Mouse (Mus musculus) stomach, embryonic 15.5 days (tissue): Measurements from ENCODE around the gene Rfx7. TPM values are rescaled to one million over a fixed set of nuclear protein-coding genes. Genes with fewer than 3 reads are reported as not detected.
A peak's percentile ranks its signal among the peaks of the same experiment; 100 is the strongest.

Experiments used
- ATAC-seq: fragments of 200-750 bp; cut with Nextera tagmentation; 2 replicates; pipeline ENCODE4 v1.8.0; 2017; ENCODE audit warnings: low read depth, moderate number of reproducible peaks, moderate TSS enrichment; ENCODE audit not compliant: insufficient read depth, low FRiP score
- H3K27ac ChIP-seq: fragments of 300-500 bp; sonication (generic); 2 replicates; pipeline ENCODE4 v1.5.1; 2015; ENCODE audit warnings: mild to moderate bottlenecking, inconsistent platforms
- H3K27me3 ChIP-seq: fragments of 300-500 bp; sonication (generic); replicated peaks from 2 replicates; pipeline ENCODE4 v1.6.1; 2015; ENCODE audit warnings: inconsistent platforms
- H3K36me3 ChIP-seq: fragments of 300-500 bp; sonication (generic); 2 replicates; pipeline ENCODE4 v1.6.1; 2015; ENCODE audit warnings: inconsistent platforms
- H3K4me1 ChIP-seq: fragments of 300-500 bp; sonication (generic); 2 replicates; pipeline ENCODE4 v1.6.1; 2015; ENCODE audit warnings: inconsistent platforms
- H3K4me2 ChIP-seq: fragments of 300-500 bp; sonication (generic); 2 replicates; pipeline ENCODE4 v1.6.1; 2015; ENCODE audit warnings: mild to moderate bottlenecking, inconsistent platforms
- H3K4me3 ChIP-seq: fragments of 300-500 bp; sonication (generic); replicated peaks from 2 replicates; pipeline ENCODE4 v1.5.1; 2015; ENCODE audit warnings: inconsistent platforms
- H3K9ac ChIP-seq: fragments of 300-500 bp; sonication (generic); 2 replicates; pipeline ENCODE4 v1.6.1; 2015; ENCODE audit warnings: inconsistent platforms
- H3K9me3 ChIP-seq: fragments of 300-500 bp; sonication (generic); 2 replicates; pipeline ENCODE4 v1.6.1; 2016; ENCODE audit warnings: inconsistent platforms
- WGBS: fragments of 180-500 bp; shearing (Covaris S2); methylation state at CpG from one replicate; pipeline ENCODE4 v1.1.7; 2015; 5-methylcytosine and 5-hydroxymethylcytosine counted together
- polyA plus RNA-seq: library from polyadenylated mRNA; unstranded; fragments of >200 nt; fragmentation: Nextera tagmentation; extraction: Ambion mirVana; gene quantifications from 2 replicates; pipeline ENCODE4 v1.2.1, GENCODE M21; 2015

The Rfx7 gene
- polyA plus RNA-seq, 1 experiment from 2014 or later = 10.6 TPM

GRCm38 (mm10) chr9:72520849-72521248 lies 11.2 kb upstream of the Rfx7 start:
- no peaks in the 10 kb centered on the region for H3K4me1 ChIP-seq

GRCm38 (mm10) chr9:72526091-72526490 lies 5.9 kb upstream of the Rfx7 start:
- no peak for ATAC-seq
- Histone ChIP-seq H3K27me3 (no peaks in the 10 kb centered on the region), H3K4me1 (peaks cover 5% of the 10 kb centered on the region), H3K27ac (no peak overlapping the region), H3K36me3 (no peaks in the 10 kb centered on the region), H3K4me2 (no peak overlapping the region), H3K4me3 (no peak overlapping the region), H3K9ac (no peak overlapping the region), H3K9me3 (no peaks in the 10 kb centered on the region)
- 74% methylated on average over 1 of the region's 1 CpGs for WGBS

More at GRCm38 (mm10) chr9:72520849-72521248, 11.2 kb upstream of the Rfx7 start:
- no peaks in the 10 kb centered on the region for H3K9me3 ChIP-seq
- no peaks in the 10 kb centered on the region for H3K36me3 ChIP-seq
- no peak overlapping the region for H3K27ac ChIP-seq
- no peak overlapping the region for H3K9ac ChIP-seq
- no peaks in the 10 kb centered on the region for H3K27me3 ChIP-seq
- no peak for ATAC-seq
- H3K4me3 ChIP-seq = no peak overlapping the region
- H3K4me2 ChIP-seq = no peak overlapping the region

GRCm38 (mm10) chr9:72530237-72530636 lies 1.8 kb upstream of the Rfx7 start:
- no peaks in the 10 kb centered on the region for H3K9me3 ChIP-seq
- H3K27me3 ChIP-seq = no peaks in the 10 kb centered on the region
- H3K4me3 ChIP-seq = no peak overlapping the region
- no peak overlapping the region for H3K9ac ChIP-seq
- 1% methylated on average over 12 of the region's 12 CpGs for WGBS
- no peaks in the 10 kb centered on the region for H3K36me3 ChIP-seq
- ATAC-seq = no peak
- no peak overlapping the region for H3K4me2 ChIP-seq
- peaks cover 14% of the 10 kb centered on the region for H3K4me1 ChIP-seq
- H3K27ac ChIP-seq = peak overlapping the region; percentile 99; the same call in 1 of the 2 replicates

- peak overlapping the region; percentile 4; the same call in 1 of the 2 replicates for H3K9ac ChIP-seq
- peak; percentile 32; the same call in 1 of the 2 replicates for ATAC-seq
- H3K4me2 ChIP-seq = peak overlapping the region; percentile 73
- H3K4me3 ChIP-seq = peak overlapping the region; percentile 94
- H3K36me3 ChIP-seq = no peaks in the 10 kb centered on the region
- peak overlapping the region; percentile 99 for H3K27ac ChIP-seq
- WGBS = 34% methylated on average over 4 of the region's 4 CpGs
- H3K27me3 ChIP-seq = no peaks in the 10 kb centered on the region
- no peaks in the 10 kb centered on the region for H3K9me3 ChIP-seq
- peaks cover 14% of the 10 kb centered on the region for H3K4me1 ChIP-seq
Measured at GRCm38 (mm10) chr9:72530824-72531223, 1.2 kb upstream of the Rfx7 start.

- Histone ChIP-seq H3K27me3 (no peaks in the 10 kb centered on the region), H3K4me1 (peaks cover 14% of the 10 kb centered on the region), H3K4me3 (peak overlapping the region; percentile 94), H3K9me3 (no peaks in the 10 kb centered on the region), H3K36me3 (no peaks in the 10 kb centered on the region), H3K4me2 (peak overlapping the region; percentile 73), H3K9ac (peak overlapping the region; percentile 98; the same call in 1 of the 2 replicates), H3K27ac (peak overlapping the region; percentile 99)
- ATAC-seq = peak; percentile 84
- WGBS = 2% methylated on average over 35 of the region's 35 CpGs
Measured at GRCm38 (mm10) chr9:72531291-72531995, 597 bp upstream of the Rfx7 start.

- whole genome bisulfite sequencing = 2% methylated on average over 35 of the region's 55 CpGs
- Histone ChIP-seq H3K4me2 (peak overlapping the region; percentile 73), H3K4me1 (peaks cover 14% of the 10 kb centered on the region), H3K4me3 (peak overlapping the region; percentile 94), H3K36me3 (no peaks in the 10 kb centered on the region), H3K9ac (peak overlapping the region; percentile 98), H3K9me3 (no peaks in the 10 kb centered on the region), H3K27me3 (no peaks in the 10 kb centered on the region), H3K27ac (peak overlapping the region; percentile 99)
- peak; percentile 5; the same call in 1 of the 2 replicates for ATAC-seq
Measured at GRCm38 (mm10) chr9:72532381-72533088, 495 bp downstream of the Rfx7 start.

- Histone ChIP-seq H3K9ac (peak overlapping the region; percentile 98), H3K4me1 (peaks cover 14% of the 10 kb centered on the region), H3K36me3 (no peaks in the 10 kb centered on the region), H3K9me3 (no peaks in the 10 kb centered on the region), H3K27ac (peak overlapping the region; percentile 99), H3K27me3 (no peaks in the 10 kb centered on the region), H3K4me2 (peak overlapping the region; percentile 73), H3K4me3 (peak overlapping the region; percentile 94)
- ATAC-seq = no peak
- 0% methylated on average over 2 of the region's 2 CpGs for WGBS
Measured at GRCm38 (mm10) chr9:72533089-72533415, 1.0 kb downstream of the Rfx7 start.

GRCm38 (mm10) chr9:72534985-72535384 lies 2.9 kb downstream of the Rfx7 start:
- no peaks in the 10 kb centered on the region for H3K9me3 ChIP-seq
- H3K9ac ChIP-seq = no peak overlapping the region
- no peak overlapping the region for H3K4me2 ChIP-seq
- H3K27me3 ChIP-seq = no peaks in the 10 kb centered on the region
- WGBS = 70% methylated on average over 2 of the region's 2 CpGs
- no peaks in the 10 kb centered on the region for H3K36me3 ChIP-seq
- H3K27ac ChIP-seq = no peak overlapping the region
- ATAC-seq = no peak
- H3K4me1 ChIP-seq = peaks cover 14% of the 10 kb centered on the region
- H3K4me3 ChIP-seq = no peak overlapping the region

- Histone ChIP-seq H3K9ac (no peak overlapping the region), H3K4me2 (no peak overlapping the region), H3K27me3 (no peaks in the 10 kb centered on the region), H3K4me3 (no peak overlapping the region), H3K4me1 (peaks cover 14% of the 10 kb centered on the region), H3K36me3 (no peaks in the 10 kb centered on the region), H3K27ac (no peak overlapping the region), H3K9me3 (no peaks in the 10 kb centered on the region)
- ATAC-seq = no peak
- WGBS = 75% methylated on average over 3 of the region's 3 CpGs
Measured at GRCm38 (mm10) chr9:72535394-72535793, 3.4 kb downstream of the Rfx7 start.

- ATAC-seq = no peak
- H3K9ac ChIP-seq = no peak overlapping the region
- H3K27ac ChIP-seq = no peak overlapping the region
- WGBS = 49% methylated on average over 1 of the region's 1 CpGs
- H3K4me3 ChIP-seq = no peak overlapping the region
- H3K4me2 ChIP-seq = no peak overlapping the region
- H3K4me1 ChIP-seq = peaks cover 3% of the 10 kb centered on the region; the same call in 1 of the 2 replicates
- no peaks in the 10 kb centered on the region for H3K36me3 ChIP-seq
- no peaks in the 10 kb centered on the region for H3K27me3 ChIP-seq
- no peaks in the 10 kb centered on the region for H3K9me3 ChIP-seq
Measured at GRCm38 (mm10) chr9:72537086-72537485, 5.0 kb downstream of the Rfx7 start.

GRCm38 (mm10) chr9:72543590-72543989 lies 11.6 kb downstream of the Rfx7 start:
- Histone ChIP-seq H3K9ac (no peak overlapping the region), H3K4me3 (no peak overlapping the region), H3K27me3 (no peaks in the 10 kb centered on the region), H3K4me1 (no peaks in the 10 kb centered on the region), H3K27ac (no peak overlapping the region), H3K36me3 (no peaks in the 10 kb centered on the region), H3K4me2 (no peak overlapping the region), H3K9me3 (no peaks in the 10 kb centered on the region)
- no peak for ATAC-seq

GRCm38 (mm10) chr9:72558780-72559179 lies 26.7 kb downstream of the Rfx7 start:
- H3K4me1 ChIP-seq = no peaks in the 10 kb centered on the region
- 90% methylated on average over 1 of the region's 1 CpGs for WGBS

More at GRCm38 (mm10) chr9:72558780-72559179, 26.7 kb downstream of the Rfx7 start:
- H3K36me3 ChIP-seq = no peaks in the 10 kb centered on the region
- no peaks in the 10 kb centered on the region for H3K27me3 ChIP-seq
- H3K4me3 ChIP-seq = no peak overlapping the region
- H3K9ac ChIP-seq = no peak overlapping the region
- H3K4me2 ChIP-seq = no peak overlapping the region
- H3K9me3 ChIP-seq = no peaks in the 10 kb centered on the region
- no peak for ATAC-seq
- H3K27ac ChIP-seq = no peak overlapping the region
